Mouse (Mus musculus) kidney, postnatal 0 days (tissue): ENCODE results near the gene Itga9. TPM values are rescaled to one million over a fixed set of nuclear protein-coding genes. Genes with fewer than 3 reads are reported as not detected.

ENCODE experiments used
- ATAC-seq: fragments of 200-750 bp; cut with Nextera tagmentation; replicated peaks from 2 replicates; pipeline ENCODE4 v1.8.0; 2017; ENCODE audit warnings: low read depth, moderate number of reproducible peaks, moderate TSS enrichment, moderate library complexity; ENCODE audit not compliant: low FRiP score
- DNase-seq: peaks from one replicate; pipeline ENCODE4 v3.0.0-alpha.2; 2016; ENCODE audit warnings: low spot score
- H3K27ac ChIP-seq: fragments of 300-500 bp; sonication (generic); 2 replicates; pipeline ENCODE4 v1.5.1; 2014; ENCODE audit warnings: mild to moderate bottlenecking
- H3K27me3 ChIP-seq: fragments of 300-500 bp; sonication (generic); 2 replicates; pipeline ENCODE4 v1.6.1; 2014; ENCODE audit warnings: low read length, mixed read lengths; ENCODE audit not compliant: insufficient read depth
- H3K36me3 ChIP-seq: fragments of 300-500 bp; sonication (generic); 2 replicates; pipeline ENCODE4 v1.6.1; 2014; ENCODE audit warnings: low read length, mixed read lengths; ENCODE audit not compliant: insufficient read depth
- H3K4me1 ChIP-seq: fragments of 300-500 bp; sonication (generic); replicated peaks from 2 replicates; pipeline ENCODE4 v1.6.1; 2014; ENCODE audit warnings: antibody characterized with exemption, low read length, mixed read lengths; ENCODE audit not compliant: insufficient read depth
- H3K4me2 ChIP-seq: fragments of 300-500 bp; sonication (generic); 2 replicates; pipeline ENCODE4 v1.6.1; 2014; ENCODE audit warnings: mild to moderate bottlenecking, low read length, moderate library complexity, mixed read lengths
- H3K4me3 ChIP-seq: fragments of 300-500 bp; sonication (generic); replicated peaks from 2 replicates; pipeline ENCODE4 v1.5.1; 2014; ENCODE audit warnings: low read depth, low read length
- H3K9ac ChIP-seq: fragments of 300-500 bp; sonication (generic); 2 replicates; pipeline ENCODE4 v1.6.1; 2014; ENCODE audit warnings: low read depth, low read length
- H3K9me3 ChIP-seq: fragments of 300-500 bp; sonication (generic); replicated peaks from 2 replicates; pipeline ENCODE4 v1.6.1; 2016; ENCODE audit warnings: low read length, inconsistent platforms, mixed read lengths
- CTCF ChIP-seq: IDR thresholded peaks from 2 replicates; pipeline ENCODE4 v1.5.1; 2016; ENCODE audit warnings: antibody characterized with exemption, low read depth, mild to moderate bottlenecking, moderate library complexity
- WGBS: fragments of 180-500 bp; shearing (Covaris S2); extraction: QIAGEN DNeasy Blood & Tissue Kit; methylation state at CpG from one replicate; pipeline ENCODE4 v1.1.7; 2014; 5-methylcytosine and 5-hydroxymethylcytosine counted together
- polyA plus RNA-seq: library from polyadenylated mRNA; unstranded; fragments of >200 nt; fragmentation: Nextera tagmentation; extraction: Ambion mirVana; gene quantifications from 2 replicates; pipeline ENCODE4 v1.2.1, GENCODE M21; 2015

The Itga9 gene
- polyA plus RNA-seq, 1 experiment from 2014 or later, result 23.2 TPM

- no peak overlapping the region for H3K4me3 ChIP-seq
- H3K27me3 ChIP-seq, result no peaks in the 10 kb centered on the region
- H3K4me2 ChIP-seq, result no peak overlapping the region
- no peaks in the 10 kb centered on the region for H3K4me1 ChIP-seq
- no peak for TF ChIP-seq CTCF
- H3K9ac ChIP-seq, result no peak overlapping the region
- H3K27ac ChIP-seq, result no peak overlapping the region
- H3K36me3 ChIP-seq, result no peaks in the 10 kb centered on the region
- no peak for ATAC-seq
- no peak for DNase-seq
- WGBS, result 73% methylated on average over 8 of the region's 8 CpGs
- no peaks in the 10 kb centered on the region for H3K9me3 ChIP-seq
These were observed 75.7 kb downstream of the Itga9 start for GRCm38 (mm10) chr9:118682154-118682553.

- no peak overlapping the region for H3K4me3 ChIP-seq
- no peak for ATAC-seq
- H3K4me1 ChIP-seq, result peaks cover 4% of the 10 kb centered on the region; the same call in 1 of the 2 replicates
- no peak for DNase-seq
- H3K9ac ChIP-seq, result no peak overlapping the region
- WGBS, result 88% methylated on average over 7 of the region's 7 CpGs
- no peaks in the 10 kb centered on the region for H3K27me3 ChIP-seq
- no peak for TF ChIP-seq CTCF
- H3K36me3 ChIP-seq, result no peaks in the 10 kb centered on the region
- no peaks in the 10 kb centered on the region for H3K9me3 ChIP-seq
- no peak overlapping the region for H3K27ac ChIP-seq
- H3K4me2 ChIP-seq, result no peak overlapping the region
These were observed 77.0 kb downstream of the Itga9 start for GRCm38 (mm10) chr9:118683507-118683906.

GRCm38 (mm10) chr9:118684343-118684742, 77.9 kb downstream of the Itga9 start:
- Histone ChIP-seq H3K9ac (no peak overlapping the region), H3K4me3 (no peak overlapping the region), H3K4me2 (no peak overlapping the region), H3K9me3 (no peaks in the 10 kb centered on the region), H3K27ac (no peak overlapping the region), H3K27me3 (no peaks in the 10 kb centered on the region), H3K36me3 (no peaks in the 10 kb centered on the region), H3K4me1 (peaks cover 9% of the 10 kb centered on the region)
- TF ChIP-seq CTCF, result peak; percentile 68
- DNase-seq (no peak), ATAC-seq (no peak)
- 77% methylated on average over 9 of the region's 9 CpGs for WGBS

GRCm38 (mm10) chr9:118686166-118686961, 79.9 kb downstream of the Itga9 start:
- TF ChIP-seq CTCF, result no peak
- no peak overlapping the region for H3K27ac ChIP-seq
- H3K4me2 ChIP-seq, result no peak overlapping the region
- H3K9me3 ChIP-seq, result no peaks in the 10 kb centered on the region
- no peak overlapping the region for H3K4me3 ChIP-seq
- no peaks in the 10 kb centered on the region for H3K27me3 ChIP-seq
- no peak for ATAC-seq
- H3K36me3 ChIP-seq, result 0 out of 2 replicates have a peak, but pooled peaks cover 5% of the 10 kb centered on the region
- 70% methylated on average over 9 of the region's 9 CpGs for WGBS
- DNase-seq, result no peak
- H3K4me1 ChIP-seq, result peaks cover 9% of the 10 kb centered on the region
- no peak overlapping the region for H3K9ac ChIP-seq

GRCm38 (mm10) chr9:118688248-118688647, 81.8 kb downstream of the Itga9 start:
- Histone ChIP-seq H3K4me3 (no peak overlapping the region), H3K36me3 (0 out of 2 replicates have a peak, but pooled peaks cover 5% of the 10 kb centered on the region), H3K27ac (peak overlapping the region; percentile 50; the same call in 1 of the 2 replicates), H3K4me2 (no peak overlapping the region), H3K9me3 (no peaks in the 10 kb centered on the region), H3K9ac (no peak overlapping the region), H3K27me3 (no peaks in the 10 kb centered on the region), H3K4me1 (peaks cover 14% of the 10 kb centered on the region)
- no peak for DNase-seq
- no peak for TF ChIP-seq CTCF
- WGBS, result 43% methylated on average over 4 of the region's 4 CpGs
- ATAC-seq, result no peak

- no peak for ATAC-seq
These were observed 82.5 kb downstream of the Itga9 start for GRCm38 (mm10) chr9:118688921-118689451.

More at GRCm38 (mm10) chr9:118688921-118689451, 82.5 kb downstream of the Itga9 start:
- peak overlapping the region; percentile 50; the same call in 1 of the 2 replicates for H3K27ac ChIP-seq
- no peak overlapping the region for H3K9ac ChIP-seq
- no peaks in the 10 kb centered on the region for H3K9me3 ChIP-seq
- H3K4me2 ChIP-seq, result no peak overlapping the region
- peaks cover 18% of the 10 kb centered on the region for H3K4me1 ChIP-seq
- DNase-seq, result peak; percentile 85
- no peak overlapping the region for H3K4me3 ChIP-seq
- H3K36me3 ChIP-seq, result 0 out of 2 replicates have a peak, but pooled peaks cover 5% of the 10 kb centered on the region
- no peak for TF ChIP-seq CTCF
- WGBS, result 30% methylated on average over 14 of the region's 14 CpGs
- H3K27me3 ChIP-seq, result no peaks in the 10 kb centered on the region
